Mouse (Mus musculus) MEL (cell line): ENCODE measurements at regions not wholly inside any gene's neighbourhood (a gene's known extent, or its start where the extent isn't known, plus 50 kb on each side); places are given as distances from the start of the nearest gene placed in this dataset.

Source experiments
- DNase-seq: peaks from one replicate; pipeline ENCODE4 v3.0.0; 2011; ENCODE audit warnings: low read depth, low spot score
- H3K27ac ChIP-seq: 2 replicates; pipeline ENCODE4 v1.5.1; 2012; ENCODE audit warnings: low read depth, mild to moderate bottlenecking, control low read depth, low read length, moderate library complexity; ENCODE audit not compliant: control insufficient read depth
- H3K27me3 ChIP-seq, 2 experiments: fragments of 150-350 bp in 1 of 2; sonication (generic) in 1 of 2; 2 replicates each; pipeline ENCODE4 v1.6.1; 2012; ENCODE audit warnings: low read length in 2 of 2, mild to moderate bottlenecking in 2 of 2, improper control_type of control experiment in 1 of 2, moderate library complexity in 1 of 2; ENCODE audit not compliant: insufficient read depth in 2 of 2, control insufficient read depth in 1 of 2
- H3K36me3 ChIP-seq, 2 experiments: 2 replicates each; pipeline ENCODE4 v1.6.1; 2012 to 2014; ENCODE audit warnings: low read length in 2 of 2, improper control_type of control experiment in 1 of 2, inconsistent platforms in 1 of 2, mild to moderate bottlenecking in 1 of 2; ENCODE audit not compliant: insufficient read depth in 2 of 2, control insufficient read depth in 1 of 2
- H3K4me1 ChIP-seq, 2 experiments: fragments of 150-350 bp in 1 of 2; sonication (generic) in 1 of 2; 2 replicates each; pipeline ENCODE4 v1.6.1; 2012; ENCODE audit warnings: low read length in 2 of 2, improper control_type of control experiment in 1 of 2, mild to moderate bottlenecking in 1 of 2; ENCODE audit not compliant: insufficient read depth in 2 of 2, control insufficient read depth in 1 of 2
- H3K4me3 ChIP-seq, 2 experiments: fragments of 150-350 bp in 1 of 2; sonication (generic) in 1 of 2; 2 replicates each; pipeline ENCODE4 v1.5.1; 2012; ENCODE audit warnings: low read depth in 2 of 2, low read length in 2 of 2, mild to moderate bottlenecking in 2 of 2, moderate library complexity in 2 of 2, control low read depth in 1 of 2, improper control_type of control experiment in 1 of 2; ENCODE audit not compliant: control insufficient read depth in 1 of 2, insufficient read depth in 1 of 2
- H3K79me2 ChIP-seq: 2 replicates; pipeline ENCODE4 v1.6.1; 2012; ENCODE audit warnings: mild to moderate bottlenecking, low read length, moderate library complexity; ENCODE audit not compliant: control insufficient read depth, poor library complexity, insufficient read depth
- H3K9ac ChIP-seq: 2 replicates; pipeline ENCODE4 v1.6.1; 2012; ENCODE audit warnings: low read depth, mild to moderate bottlenecking, control low read depth, low read length, moderate library complexity; ENCODE audit not compliant: control insufficient read depth, poor library complexity, severe bottlenecking
- H3K9me3 ChIP-seq: fragments of 150-350 bp; sonication (generic); replicated peaks from 2 replicates; pipeline ENCODE4 v1.6.1; 2012; ENCODE audit warnings: mild to moderate bottlenecking, low read length, improper control_type of control experiment, moderate library complexity; ENCODE audit not compliant: insufficient read depth
- BHLHE40 ChIP-seq: IDR thresholded peaks from 2 replicates; pipeline ENCODE4 v1.6.1; 2012; ENCODE audit warnings: low read depth, mild to moderate bottlenecking, inconsistent platforms, low read length, improper control_type of control experiment, borderline replicate concordance
- CTCF ChIP-seq, 3 experiments: IDR thresholded peaks in 2 of 3; conservative IDR thresholded peaks in 1 of 3; 2 replicates each; pipeline ENCODE4 v1.5.1; 2011 to 2012; ENCODE audit warnings: low read length in 3 of 3, low read depth in 2 of 3, mild to moderate bottlenecking in 2 of 3, improper control_type of control experiment in 1 of 3, inconsistent platforms in 1 of 3, mixed read lengths in 1 of 3, moderate library complexity in 1 of 3; ENCODE audit not compliant: control insufficient read depth in 1 of 3, insufficient read depth in 1 of 3, poor library complexity in 1 of 3, severe bottlenecking in 1 of 3
- ELF1 ChIP-seq: IDR thresholded peaks from 2 replicates; pipeline ENCODE4 v1.6.1; 2014; ENCODE audit warnings: low read depth, mild to moderate bottlenecking, inconsistent platforms, low read length, improper control_type of control experiment, moderate library complexity
- EP300 ChIP-seq, 2 experiments: IDR thresholded peaks; 2 replicates each; pipeline ENCODE4 v1.6.1; 2011; ENCODE audit warnings: improper control_type of control experiment in 2 of 2, low read length in 2 of 2, low read depth in 1 of 2, mild to moderate bottlenecking in 1 of 2
- GABPA ChIP-seq: IDR thresholded peaks from 2 replicates; pipeline ENCODE4 v1.6.1; 2012; ENCODE audit warnings: low read depth, mild to moderate bottlenecking, inconsistent platforms, low read length, improper control_type of control experiment, moderate library complexity
- JUND ChIP-seq: IDR thresholded peaks from 2 replicates; pipeline ENCODE4 v1.6.1; 2011; ENCODE audit warnings: low read depth, mild to moderate bottlenecking, improper control_type of control experiment, low read length
- KAT2A ChIP-seq: conservative IDR thresholded peaks from 2 replicates; pipeline ENCODE4 v1.6.1; 2012; ENCODE audit warnings: low read depth, low read length, improper control_type of control experiment, inconsistent platforms
- MAFK ChIP-seq: IDR thresholded peaks from 2 replicates; pipeline ENCODE4 v1.6.1; 2011; ENCODE audit warnings: low read depth, mild to moderate bottlenecking, low read length, improper control_type of control experiment, borderline replicate concordance
- MAX ChIP-seq: IDR thresholded peaks from 2 replicates; pipeline ENCODE4 v1.6.1; 2011; ENCODE audit warnings: low read length, improper control_type of control experiment
- MEF2A ChIP-seq: IDR thresholded peaks from 2 replicates; pipeline ENCODE4 v1.6.1; 2014; ENCODE audit warnings: low read depth, mild to moderate bottlenecking, inconsistent platforms, low read length, improper control_type of control experiment; ENCODE audit not compliant: poor library complexity, insufficient replicate concordance, severe bottlenecking; ENCODE audit errors: extremely low read depth
- MXI1 ChIP-seq: IDR thresholded peaks from 2 replicates; pipeline ENCODE4 v1.6.1; 2011; ENCODE audit warnings: mild to moderate bottlenecking, low read depth, low read length, improper control_type of control experiment
- MYB ChIP-seq: IDR thresholded peaks from 2 replicates; pipeline ENCODE4 v1.6.1; 2011; ENCODE audit warnings: mild to moderate bottlenecking, low read depth, low read length, improper control_type of control experiment
- MYC ChIP-seq: IDR thresholded peaks from 2 replicates; pipeline ENCODE4 v1.6.1; 2011; ENCODE audit warnings: low read depth, mild to moderate bottlenecking, low read length, improper control_type of control experiment, moderate library complexity
- NELFE ChIP-seq: IDR thresholded peaks from 2 replicates; pipeline ENCODE4 v1.6.1; 2011; ENCODE audit warnings: low read depth, low read length, improper control_type of control experiment
- NRF1 ChIP-seq: IDR thresholded peaks from 2 replicates; pipeline ENCODE4 v1.6.1; 2014; ENCODE audit warnings: low read depth, mild to moderate bottlenecking, inconsistent platforms, low read length, improper control_type of control experiment, moderate library complexity; ENCODE audit not compliant: poor library complexity, insufficient read depth, severe bottlenecking
- RAD21 ChIP-seq: IDR thresholded peaks from 2 replicates; pipeline ENCODE4 v1.6.1; 2011; ENCODE audit warnings: mild to moderate bottlenecking, low read depth, low read length, improper control_type of control experiment
- RCOR1 ChIP-seq: IDR thresholded peaks from 2 replicates; pipeline ENCODE4 v1.6.1; 2012; ENCODE audit warnings: low read depth, mild to moderate bottlenecking, inconsistent platforms, low read length, improper control_type of control experiment
- SMC3 ChIP-seq: IDR thresholded peaks from 2 replicates; pipeline ENCODE4 v1.6.1; 2011; ENCODE audit warnings: low read depth, low read length, improper control_type of control experiment
- TBP ChIP-seq: IDR thresholded peaks from 2 replicates; pipeline ENCODE4 v1.8.0; 2011; ENCODE audit warnings: low read depth, low read length, improper control_type of control experiment
- USF1 ChIP-seq: IDR thresholded peaks from 2 replicates; pipeline ENCODE4 v1.6.1; 2014; ENCODE audit warnings: low read depth, mild to moderate bottlenecking, inconsistent platforms, low read length, improper control_type of control experiment, moderate library complexity
- USF2 ChIP-seq, 2 experiments: IDR thresholded peaks; 2 replicates each; pipeline ENCODE4 v1.6.1; 2011 to 2012; ENCODE audit warnings: improper control_type of control experiment in 2 of 2, low read length in 2 of 2, borderline replicate concordance in 1 of 2, inconsistent platforms in 1 of 2, low read depth in 1 of 2, mild to moderate bottlenecking in 1 of 2; ENCODE audit not compliant: insufficient read depth in 1 of 2
- ZC3H11A ChIP-seq: IDR thresholded peaks from 2 replicates; pipeline ENCODE4 v1.6.1; 2012; ENCODE audit warnings: low read depth, mild to moderate bottlenecking, inconsistent platforms, low read length, improper control_type of control experiment
- ZNF384 ChIP-seq: IDR thresholded peaks from 2 replicates; pipeline ENCODE4 v1.6.1; 2012; ENCODE audit warnings: low read depth, mild to moderate bottlenecking, inconsistent platforms, low read length, improper control_type of control experiment

DNA sequence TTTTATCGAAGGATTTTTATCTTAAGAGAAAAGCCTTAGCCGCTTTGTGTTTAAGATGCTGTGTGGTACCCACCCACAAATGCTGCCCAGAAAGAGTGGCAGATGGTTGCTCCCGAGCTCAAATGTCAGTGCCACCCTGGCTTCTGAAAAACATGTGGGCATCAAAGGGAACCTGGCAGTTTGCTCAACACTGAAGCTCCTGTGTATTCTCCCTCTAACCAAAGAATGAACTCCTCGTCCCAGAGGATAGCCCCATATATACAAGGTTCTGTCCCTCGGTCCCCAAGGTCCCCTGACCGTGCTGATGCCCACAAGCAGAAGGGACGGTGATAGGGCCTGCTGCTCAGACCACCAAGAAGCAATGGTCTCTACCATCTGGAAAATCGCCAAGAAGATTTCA lies 76.9 kb upstream of the Fzd7 start:
- no peak for DNase-seq
- no peaks in the 10 kb centered on the region for H3K9me3 ChIP-seq
- no peak overlapping the region for H3K9ac ChIP-seq
- no peaks in the 10 kb centered on the region for H3K79me2 ChIP-seq
- H3K27me3 ChIP-seq: peaks cover 0 to 1% of the 10 kb centered on the region in 2 experiments; a peak in 2 of 4 replicates
- no peak for TF ChIP-seq USF2 (IDR thresholded peaks at IDR 0.05; ENCODE audit: borderline replicate concordance in 1 of 2, insufficient read depth in 1 of 2, low read depth in 1 of 2, low read length in 2 of 2)
- TF ChIP-seq NRF1: no peak
- TF ChIP-seq MAFK: no peak
- no peak for TF ChIP-seq BHLHE40
- TF ChIP-seq TBP: no peak
- no peak for TF ChIP-seq MYB
- TF ChIP-seq MXI1: no peak
- no peak for TF ChIP-seq MEF2A
- TF ChIP-seq RCOR1: no peak
- TF ChIP-seq KAT2A: no peak
- TF ChIP-seq USF1: no peak
- no peak for TF ChIP-seq EP300 (IDR thresholded peaks at IDR 0.05; ENCODE audit: low read depth in 1 of 2, low read length in 2 of 2)
- TF ChIP-seq RAD21: no peak
- TF ChIP-seq ZNF384: no peak
- TF ChIP-seq JUND: no peak
- no peak for TF ChIP-seq SMC3
- no peak for TF ChIP-seq NELFE
- no peak overlapping the region for H3K27ac ChIP-seq
- H3K4me3 ChIP-seq: no peak overlapping the region
- H3K4me1 ChIP-seq: peaks cover 5 to 12% of the 10 kb centered on the region in 2 experiments
- H3K36me3 ChIP-seq: peaks cover 0 to 7% of the 10 kb centered on the region in 2 experiments; a peak in 2 of 4 replicates

- Histone ChIP-seq H3K4me3 (no peak overlapping the region), H3K79me2 (no peaks in the 10 kb centered on the region), H3K27ac (no peak overlapping the region), H3K36me3 (peaks cover 0 to 7% of the 10 kb centered on the region in 2 experiments; a peak in 2 of 4 replicates), H3K4me1 (peaks cover 5 to 15% of the 10 kb centered on the region in 2 experiments), H3K9me3 (no peaks in the 10 kb centered on the region), H3K27me3 (peaks cover 0 to 1% of the 10 kb centered on the region in 2 experiments; a peak in 2 of 4 replicates), H3K9ac (no peak overlapping the region)
- TF ChIP-seq CTCF (IDR thresholded peaks at IDR 0.05 in 2 of 3, conservative IDR thresholded peaks at IDR 0.05 in 1 of 3; ENCODE audit: control insufficient read depth in 1 of 3, insufficient read depth in 1 of 3, low read depth in 2 of 3, low read length in 3 of 3, poor library complexity in 1 of 3, severe bottlenecking in 1 of 3) (no peak), ELF1 (no peak), MAX (no peak), ZC3H11A (no peak), NELFE (no peak), MYC (no peak), NRF1 (no peak), GABPA (no peak)
- DNase-seq: no peak
Observed at GRCm38 (mm10) chr1:59406741-59407306, 75.4 kb upstream of the Fzd7 start.
